Mouse (Mus musculus): ENCODE measurements around the gene Dpf3. TPM values are rescaled to one million over a fixed set of nuclear protein-coding genes. Genes with fewer than 3 reads are reported as not detected.

Dpf3 gene
- total RNA-seq, 2 experiments from 2014 or later = 27.4 to 29.4 TPM

DNA sequence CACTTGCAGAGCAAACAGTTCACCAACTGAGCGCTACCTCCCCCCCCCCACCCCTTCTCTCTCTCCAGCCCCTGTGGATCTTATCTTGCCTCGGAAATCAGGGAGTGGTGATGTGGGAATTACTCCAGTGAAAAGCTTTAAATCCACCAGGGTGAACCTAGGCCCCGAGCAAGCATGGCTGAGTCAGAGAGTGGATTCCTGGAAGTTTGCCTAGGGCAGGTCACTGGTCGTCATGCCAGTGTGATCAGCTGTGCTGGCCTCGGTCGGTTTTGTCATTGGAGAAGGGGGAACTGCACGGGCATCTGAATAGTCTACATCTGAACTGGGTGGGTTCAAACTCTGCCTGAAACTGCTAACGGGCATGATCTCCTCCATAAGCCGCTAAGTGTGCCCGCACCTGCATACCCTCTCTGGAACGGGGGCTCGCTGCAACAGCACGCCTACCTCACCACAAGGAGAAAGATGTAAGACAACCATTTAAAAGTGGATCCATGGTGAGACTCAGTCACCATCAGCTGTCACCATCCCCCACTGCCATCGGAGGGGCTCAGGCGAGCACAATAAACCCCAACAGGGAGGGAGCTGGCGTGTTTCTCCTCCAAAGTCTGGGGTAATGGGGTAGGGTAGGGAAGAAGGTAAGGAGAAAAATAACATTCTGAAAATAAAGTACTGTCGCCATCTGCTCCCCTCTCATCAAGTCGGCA, 185.7 kb downstream of the Dpf3 start:
- DNase-seq (ENCODE audit: low spot score in 2 of 2) = peak in 1 of 2 experiments; percentile 18
- H3K4me3 ChIP-seq = no peak overlapping the region
- TF ChIP-seq CTCF (conservative IDR thresholded peaks at IDR 0.05) = no peak
- peak overlapping the region; percentile 75 for H3K27ac ChIP-seq

DNA sequence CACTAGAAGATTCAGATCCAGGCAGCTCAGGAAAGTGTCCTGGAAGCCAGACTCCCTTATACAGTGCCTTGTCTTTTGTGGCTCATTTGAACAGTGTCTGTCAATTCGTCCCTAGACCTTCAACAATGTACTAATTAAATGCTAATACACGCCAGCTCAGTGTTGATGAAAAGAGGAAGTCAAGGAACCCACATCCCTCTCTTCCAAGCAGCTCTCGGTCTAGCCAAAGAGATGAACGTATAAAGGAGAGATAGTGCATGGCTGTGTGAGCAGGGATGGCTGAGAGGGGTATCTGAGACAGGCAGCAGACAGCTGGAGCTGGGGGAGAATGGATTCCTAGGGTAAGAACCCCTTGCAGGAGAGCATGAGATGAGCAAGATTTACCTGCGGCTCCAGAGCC, 189.2 kb downstream of the Dpf3 start:
- DNase-seq (ENCODE audit: low spot score in 2 of 2) = no peak
- no peak overlapping the region for H3K27ac ChIP-seq
- no peak overlapping the region for H3K4me3 ChIP-seq
- TF ChIP-seq CTCF (conservative IDR thresholded peaks at IDR 0.05) = no peak

DNA sequence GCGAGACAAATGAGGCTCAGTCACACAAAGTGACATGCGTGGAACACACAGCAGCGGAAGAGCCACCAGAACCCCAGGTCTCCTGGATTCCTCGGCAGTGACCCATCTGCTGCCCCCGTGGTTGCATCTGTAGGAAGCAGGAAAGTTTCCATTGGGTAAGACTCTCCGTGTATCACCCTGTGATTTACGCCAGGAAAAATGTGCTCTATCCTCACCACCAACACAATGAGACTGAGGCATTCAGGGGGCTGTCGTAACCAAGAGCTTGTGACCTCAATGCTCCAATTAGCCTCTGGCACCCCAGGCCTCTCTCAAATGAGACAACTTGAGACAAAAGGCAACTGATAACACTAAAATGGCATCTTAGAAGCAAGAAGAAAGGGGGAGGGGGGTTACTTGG, 192.5 kb downstream of the Dpf3 start:
- no peak for DNase-seq (ENCODE audit: low spot score in 2 of 2)
- no peak for TF ChIP-seq CTCF (conservative IDR thresholded peaks at IDR 0.05)
- Histone ChIP-seq H3K27ac (no peak overlapping the region), H3K4me3 (no peak overlapping the region)

DNA sequence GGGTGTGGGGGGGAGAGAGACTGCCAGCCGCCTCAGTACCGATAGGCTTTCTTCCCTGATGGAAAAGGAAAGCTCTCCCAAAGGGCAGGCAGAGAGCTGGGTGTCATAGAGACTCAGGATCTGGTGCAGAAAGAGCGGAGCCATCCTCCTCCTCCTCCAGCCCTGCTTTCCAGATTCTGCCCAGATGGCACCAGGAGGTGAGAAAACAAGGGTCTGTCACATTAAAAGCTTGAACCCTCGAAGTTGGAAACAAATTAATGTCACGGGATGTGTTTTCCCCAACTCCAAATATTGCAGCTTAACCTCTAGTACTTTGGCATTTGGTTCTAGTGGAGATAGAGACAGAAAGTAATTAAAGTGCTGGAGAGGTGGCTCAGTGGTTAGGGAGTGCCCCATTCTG, 195.6 kb downstream of the Dpf3 start:
- H3K4me3 ChIP-seq = no peak overlapping the region
- no peak for TF ChIP-seq CTCF (conservative IDR thresholded peaks at IDR 0.05)
- DNase-seq (ENCODE audit: low spot score in 2 of 2) = peak; percentile 30 to 53
- H3K27ac ChIP-seq = peak overlapping the region; percentile 14; the same call in 1 of the 2 replicates

DNA sequence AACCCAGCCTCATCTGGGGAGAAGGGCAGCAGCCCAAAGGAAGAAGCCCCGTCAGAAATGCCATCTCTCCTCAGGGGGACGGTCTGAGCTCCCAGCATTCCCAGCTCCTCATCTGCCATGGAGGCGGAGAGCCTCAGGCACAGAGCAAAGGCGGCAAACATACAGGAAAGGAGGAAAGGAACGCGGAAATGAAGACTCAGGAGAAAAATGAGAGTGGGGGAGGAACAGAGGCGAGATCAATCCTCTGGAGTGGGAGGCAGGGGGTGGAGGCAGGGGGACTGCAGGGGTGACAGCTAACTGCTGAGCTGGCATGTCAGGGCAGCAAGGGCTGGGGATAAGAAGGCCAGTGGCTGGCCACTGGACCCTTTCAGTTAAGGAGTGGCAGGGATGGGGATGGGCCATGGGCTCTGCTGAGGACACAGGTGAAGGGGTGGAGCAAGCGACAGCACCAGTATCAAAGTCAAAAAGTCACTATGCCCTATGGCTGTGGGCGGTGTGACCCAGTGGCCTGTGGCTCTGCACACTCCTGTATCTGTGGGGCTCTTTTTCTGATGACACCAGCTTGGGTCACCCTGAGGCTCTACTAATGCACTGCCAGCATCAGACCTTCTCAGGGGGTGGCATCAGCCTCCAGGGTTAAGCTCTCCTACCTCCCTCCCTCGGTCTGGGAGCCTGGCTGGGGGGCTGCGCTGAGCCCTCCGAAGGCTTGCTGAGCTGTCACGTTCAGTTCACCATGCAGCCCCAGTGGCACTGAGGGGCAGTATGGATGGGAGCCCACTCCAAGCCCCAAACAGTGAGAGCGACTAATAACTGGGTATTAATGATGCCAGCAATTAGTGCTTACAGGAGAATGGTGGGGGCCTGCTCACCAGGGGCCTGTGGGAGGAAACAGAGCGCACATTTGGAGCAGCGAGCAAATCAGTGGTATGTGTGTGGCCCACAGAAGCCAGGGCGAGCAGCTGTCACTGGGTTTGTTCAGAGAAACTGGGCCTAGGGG, 200.7 kb downstream of the Dpf3 start:
- no peak overlapping the region for H3K4me3 ChIP-seq
- no peak for TF ChIP-seq CTCF (conservative IDR thresholded peaks at IDR 0.05)
- peak overlapping the region; percentile 87 for H3K27ac ChIP-seq
- DNase-seq (ENCODE audit: low spot score in 2 of 2) = peak; percentile 56 to 57

DNA sequence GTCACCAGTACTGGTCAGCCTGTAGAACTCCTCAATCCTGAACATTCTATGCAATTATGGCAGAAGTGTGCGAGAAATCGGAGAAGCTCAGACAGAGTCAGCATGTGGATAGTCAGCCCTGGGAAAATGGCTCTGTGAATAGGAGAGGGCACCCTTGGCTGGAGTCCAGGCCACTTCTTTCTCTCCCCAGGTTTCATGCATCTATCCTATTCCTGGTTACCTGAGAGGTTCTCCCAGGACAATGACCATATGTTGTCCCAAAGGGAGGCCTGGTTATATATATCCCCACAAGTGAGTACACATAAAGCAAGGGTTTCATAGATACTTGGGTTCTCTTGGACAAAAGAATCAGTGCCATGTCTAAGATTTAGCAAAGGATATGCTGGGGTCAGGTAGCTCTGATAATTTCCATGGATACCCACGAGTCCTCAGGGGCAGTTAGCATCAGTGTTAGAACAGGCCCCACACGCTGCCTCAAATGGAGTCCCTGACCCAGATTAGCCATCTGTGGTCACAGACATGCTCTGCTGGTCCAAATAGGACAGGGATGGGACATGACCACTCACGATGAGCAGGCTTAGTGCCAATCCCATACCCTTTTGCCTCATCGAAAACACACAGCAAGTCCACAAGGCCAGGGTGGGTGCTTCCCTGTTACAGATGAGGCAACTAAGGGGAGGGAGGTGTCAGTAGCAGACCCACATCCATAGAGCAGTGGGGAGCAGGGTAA, 203.8 kb downstream of the Dpf3 start:
- H3K4me3 ChIP-seq = no peak overlapping the region
- TF ChIP-seq CTCF (conservative IDR thresholded peaks at IDR 0.05) = no peak
- no peak for DNase-seq (ENCODE audit: low spot score in 2 of 2)
- no peak overlapping the region for H3K27ac ChIP-seq

DNA sequence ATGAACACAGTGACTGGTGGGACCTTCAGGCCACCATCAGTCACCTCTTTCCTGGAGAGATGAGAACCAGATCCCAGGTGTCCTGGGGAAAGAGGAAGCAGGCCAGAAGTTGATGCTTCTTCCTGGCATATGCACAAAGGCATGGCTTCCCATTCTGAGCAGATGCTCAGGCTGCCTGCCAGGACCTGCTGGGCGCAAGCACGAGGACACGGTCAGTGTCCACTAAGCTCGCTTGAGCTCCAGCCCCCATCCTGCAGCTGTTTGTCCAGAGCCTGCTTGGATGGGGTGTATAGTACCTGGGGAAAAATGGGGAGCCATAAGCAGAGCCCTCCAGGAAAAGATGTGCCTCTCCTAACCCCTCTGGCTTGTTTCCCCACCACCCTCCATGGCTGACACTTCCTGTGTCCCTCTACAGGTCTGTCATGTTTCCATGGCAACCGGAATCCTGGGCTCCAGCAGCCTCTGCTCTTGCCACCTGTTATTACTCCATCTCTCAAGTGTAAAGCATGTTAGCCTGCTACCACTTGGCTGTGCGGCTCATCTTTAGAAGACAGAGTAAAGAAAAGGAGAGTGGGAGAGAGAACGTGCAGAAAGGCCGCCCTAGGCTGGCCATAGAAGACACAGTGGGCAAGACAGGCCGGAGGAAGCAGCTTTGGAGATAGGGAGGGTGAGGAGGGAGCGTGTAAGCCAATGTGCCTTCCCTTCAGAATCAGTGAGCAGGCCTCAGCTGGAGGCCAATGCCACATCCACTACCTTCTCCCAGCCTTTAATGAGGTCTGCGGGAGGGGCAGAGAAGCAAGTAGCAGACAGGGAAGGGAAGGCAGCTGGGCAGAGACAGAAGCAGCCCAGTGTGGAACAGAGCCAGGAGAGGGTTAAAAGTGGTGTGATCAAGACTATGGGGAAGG, 209.7 kb downstream of the Dpf3 start:
- DNase-seq (ENCODE audit: low spot score in 2 of 2) = no peak
- no peak for TF ChIP-seq CTCF (conservative IDR thresholded peaks at IDR 0.05)
- Histone ChIP-seq H3K4me3 (no peak overlapping the region), H3K27ac (peak overlapping the region; percentile 55)

DNA sequence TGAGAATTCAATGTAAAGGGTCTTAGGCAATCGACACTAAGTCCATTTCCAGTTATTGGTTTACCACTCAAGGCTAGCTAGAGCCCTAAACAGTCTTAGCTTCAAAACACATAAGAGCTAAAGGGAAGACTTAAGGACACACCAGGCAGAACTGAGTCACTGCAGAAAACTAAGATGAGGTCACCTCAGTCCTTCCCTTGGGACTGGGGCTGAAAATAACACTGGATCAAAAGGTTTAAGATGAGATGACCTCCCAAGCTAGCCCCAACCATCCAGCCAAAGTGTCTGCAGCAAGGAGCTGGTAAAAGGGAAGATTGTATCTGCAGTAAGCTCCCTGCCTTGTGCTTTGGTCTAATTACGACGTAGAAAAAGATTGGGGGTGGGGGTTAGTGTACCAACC, 216.3 kb downstream of the Dpf3 start:
- no peak overlapping the region for H3K4me3 ChIP-seq
- no peak overlapping the region for H3K27ac ChIP-seq
- no peak for TF ChIP-seq CTCF (conservative IDR thresholded peaks at IDR 0.05)
- no peak for DNase-seq (ENCODE audit: low spot score in 2 of 2)

DNA sequence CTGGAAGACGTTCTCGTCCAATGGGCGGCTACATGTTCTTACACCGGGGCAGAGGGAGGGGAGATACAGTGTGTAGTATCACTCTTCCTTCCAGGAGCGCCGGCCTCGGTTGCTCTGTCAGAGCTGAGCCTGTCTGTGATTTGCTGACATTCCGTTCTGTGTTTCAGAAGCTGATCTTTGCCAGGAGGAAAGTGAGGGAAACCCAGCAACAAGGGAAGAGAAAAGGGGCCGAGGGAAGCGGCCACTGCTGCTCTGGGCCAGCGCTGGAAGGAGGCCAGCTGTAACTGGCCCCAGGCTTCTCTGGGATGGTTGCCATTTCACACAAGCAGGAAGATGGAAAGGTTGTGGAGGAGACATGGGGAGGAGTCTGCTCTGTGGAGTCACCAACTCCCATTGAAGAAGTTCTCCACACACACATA, 219.0 kb downstream of the Dpf3 start:
- Histone ChIP-seq H3K4me3 (no peak overlapping the region; the same call in 1 of the 2 replicates), H3K27ac (peak overlapping the region; percentile 77)
- TF ChIP-seq CTCF (conservative IDR thresholded peaks at IDR 0.05) = no peak
- peak; percentile 58 for DNase-seq (ENCODE audit: low spot score in 2 of 2)

DNA sequence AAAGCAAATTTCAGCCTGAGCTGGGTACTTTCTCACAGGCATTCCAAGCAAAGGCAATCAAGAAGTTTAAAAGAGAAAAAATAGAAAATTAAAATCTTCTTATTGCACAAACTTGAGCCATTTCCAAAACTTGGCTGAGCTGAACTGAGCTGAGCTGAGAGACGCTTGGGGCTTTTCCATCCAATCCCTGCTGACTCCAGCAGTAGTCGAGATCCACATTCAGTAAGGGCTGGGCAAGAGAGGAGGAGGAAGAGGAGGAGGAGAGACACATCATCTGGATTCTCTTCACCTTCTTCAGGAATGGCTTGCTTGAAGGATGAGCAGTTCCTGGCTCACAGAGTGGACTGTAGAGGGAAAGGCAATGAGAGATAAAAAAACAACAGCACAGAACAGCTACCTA, 227.0 kb downstream of the Dpf3 start:
- Histone ChIP-seq H3K27ac (no peak overlapping the region), H3K4me3 (no peak overlapping the region)
- no peak for TF ChIP-seq CTCF (conservative IDR thresholded peaks at IDR 0.05)
- peak in 1 of 2 experiments; percentile 10 for DNase-seq (ENCODE audit: low spot score in 2 of 2)

DNA sequence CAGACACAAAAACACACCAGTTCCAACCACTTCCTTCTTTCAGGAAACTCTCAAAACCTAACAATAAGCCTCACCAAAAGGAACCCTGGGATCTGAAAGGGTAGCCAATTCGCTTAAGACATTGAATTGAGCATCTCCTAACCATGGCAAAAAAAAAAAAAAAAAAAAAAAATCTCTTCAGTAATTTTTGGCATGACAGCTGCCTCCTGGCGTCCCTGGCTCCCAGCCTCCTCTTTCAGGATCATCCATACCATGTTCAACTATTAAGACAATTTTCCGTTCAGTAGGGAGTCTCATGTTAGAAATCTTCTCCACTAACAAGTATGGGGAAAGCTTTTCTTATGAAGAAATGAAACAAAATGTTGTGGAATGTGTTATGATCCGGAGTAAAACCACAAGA, 233.1 kb downstream of the Dpf3 start:
- Histone ChIP-seq H3K27ac (no peak overlapping the region), H3K4me3 (no peak overlapping the region)
- TF ChIP-seq CTCF (conservative IDR thresholded peaks at IDR 0.05) = no peak
- no peak for DNase-seq (ENCODE audit: low spot score in 2 of 2)

DNA sequence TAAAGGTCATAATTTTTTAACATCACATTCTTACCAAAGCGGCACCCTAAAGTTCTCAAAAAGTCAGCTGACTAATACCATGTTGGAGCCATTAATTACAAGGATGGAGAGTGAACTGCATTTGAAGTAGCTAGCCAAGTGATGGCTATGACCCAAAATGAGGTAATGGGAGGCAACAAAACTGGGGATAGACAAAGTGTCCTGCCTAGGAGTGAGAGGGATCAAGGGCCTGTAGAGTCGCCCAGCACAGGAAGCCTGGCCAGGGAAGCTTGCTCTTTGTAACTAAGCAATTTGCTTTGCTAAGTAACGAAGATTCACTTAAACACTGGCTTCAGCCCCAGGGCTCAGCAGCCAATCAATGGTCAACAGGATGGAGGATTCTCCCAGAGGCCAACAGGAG, 238.4 kb downstream of the Dpf3 start:
- no peak for DNase-seq (ENCODE audit: low spot score in 2 of 2)
- no peak for TF ChIP-seq CTCF (conservative IDR thresholded peaks at IDR 0.05)
- H3K27ac ChIP-seq = no peak overlapping the region
- H3K4me3 ChIP-seq = no peak overlapping the region
